Mouse (Mus musculus): ENCODE results near the gene Mmgt2. TPM values are rescaled to one million over a fixed set of nuclear protein-coding genes. Genes with fewer than 3 reads are reported as not detected.

Mmgt2 gene
- polyA plus RNA-seq, 1 experiment from 2014 or later: 27.4 TPM

GRCm38 (mm10) chr11:62635406-62635805 lies 13.1 kb upstream of the Mmgt2 start:
- WGBS: 80% methylated on average over 3 of the region's 3 CpGs
- Histone ChIP-seq H3K27me3 (ENCODE audit: control insufficient read depth, insufficient read depth, low read length) (no peaks in the 10 kb centered on the region), H3K9ac (replicated peaks; ENCODE audit: low read depth, low read length) (no peak overlapping the region), H3K9me3 (ENCODE audit: control insufficient read depth, low read length) (no peaks in the 10 kb centered on the region), H3K4me3 (ENCODE audit: low read depth, low read length) (no peak overlapping the region), H3K4me1 (ENCODE audit: control insufficient read depth, insufficient read depth, low read length) (peaks cover 3% of the 10 kb centered on the region), H3K36me3 (ENCODE audit: control insufficient read depth, insufficient read depth, low read length) (no peaks in the 10 kb centered on the region), H3K27ac (ENCODE audit: low read depth, low read length) (no peak overlapping the region), H3K4me2 (ENCODE audit: low read depth, low read length) (no peak overlapping the region)
- ATAC-seq (ENCODE audit: low read depth): no peak

GRCm38 (mm10) chr11:62636105-62636839 lies 12.2 kb upstream of the Mmgt2 start:
- no peaks in the 10 kb centered on the region for H3K9me3 ChIP-seq (ENCODE audit: control insufficient read depth, low read length)
- WGBS: 62% methylated on average over 11 of the region's 11 CpGs
- no peaks in the 10 kb centered on the region for H3K27me3 ChIP-seq (ENCODE audit: control insufficient read depth, insufficient read depth, low read length)
- no peak for ATAC-seq (ENCODE audit: low read depth)
- H3K36me3 ChIP-seq (ENCODE audit: control insufficient read depth, insufficient read depth, low read length): no peaks in the 10 kb centered on the region
- no peak overlapping the region for H3K27ac ChIP-seq (ENCODE audit: low read depth, low read length)
- no peak overlapping the region for H3K4me2 ChIP-seq (ENCODE audit: low read depth, low read length)
- no peak overlapping the region for H3K9ac ChIP-seq (replicated peaks; ENCODE audit: low read depth, low read length)
- no peak overlapping the region for H3K4me3 ChIP-seq (ENCODE audit: low read depth, low read length)
- H3K4me1 ChIP-seq (ENCODE audit: control insufficient read depth, insufficient read depth, low read length): no peaks in the 10 kb centered on the region; the same call in 1 of the 2 replicates

- H3K9me3 ChIP-seq (ENCODE audit: control insufficient read depth, low read length): no peaks in the 10 kb centered on the region
- no peak overlapping the region for H3K9ac ChIP-seq (replicated peaks; ENCODE audit: low read depth, low read length)
- 88% methylated on average over 3 of the region's 3 CpGs for WGBS
- H3K27ac ChIP-seq (ENCODE audit: low read depth, low read length): no peak overlapping the region
- H3K27me3 ChIP-seq (ENCODE audit: control insufficient read depth, insufficient read depth, low read length): no peaks in the 10 kb centered on the region
- no peak for ATAC-seq (ENCODE audit: low read depth)
- no peak overlapping the region for H3K4me3 ChIP-seq (ENCODE audit: low read depth, low read length)
- no peaks in the 10 kb centered on the region for H3K36me3 ChIP-seq (ENCODE audit: control insufficient read depth, insufficient read depth, low read length)
- H3K4me1 ChIP-seq (ENCODE audit: control insufficient read depth, insufficient read depth, low read length): no peaks in the 10 kb centered on the region
- no peak overlapping the region for H3K4me2 ChIP-seq (ENCODE audit: low read depth, low read length)
Observed at GRCm38 (mm10) chr11:62636840-62637221, 11.6 kb upstream of the Mmgt2 start.

- 85% methylated on average over 5 of the region's 5 CpGs for WGBS
- no peaks in the 10 kb centered on the region for H3K27me3 ChIP-seq (ENCODE audit: control insufficient read depth, insufficient read depth, low read length)
- H3K4me2 ChIP-seq (ENCODE audit: low read depth, low read length): no peak overlapping the region
- H3K4me3 ChIP-seq (ENCODE audit: low read depth, low read length): no peak overlapping the region
- no peak overlapping the region for H3K27ac ChIP-seq (ENCODE audit: low read depth, low read length)
- no peaks in the 10 kb centered on the region for H3K9me3 ChIP-seq (ENCODE audit: control insufficient read depth, low read length)
- H3K4me1 ChIP-seq (ENCODE audit: control insufficient read depth, insufficient read depth, low read length): no peaks in the 10 kb centered on the region
- no peaks in the 10 kb centered on the region for H3K36me3 ChIP-seq (ENCODE audit: control insufficient read depth, insufficient read depth, low read length)
- no peak overlapping the region for H3K9ac ChIP-seq (replicated peaks; ENCODE audit: low read depth, low read length)
- no peak for ATAC-seq (ENCODE audit: low read depth)
Observed at GRCm38 (mm10) chr11:62637401-62637800, 11.1 kb upstream of the Mmgt2 start.

GRCm38 (mm10) chr11:62637806-62638205 lies 10.7 kb upstream of the Mmgt2 start:
- H3K4me1 ChIP-seq (ENCODE audit: control insufficient read depth, insufficient read depth, low read length): no peaks in the 10 kb centered on the region
- no peak overlapping the region for H3K9ac ChIP-seq (replicated peaks; ENCODE audit: low read depth, low read length)
- no peak for ATAC-seq (ENCODE audit: low read depth)
- 87% methylated on average over 6 of the region's 6 CpGs for WGBS
- H3K4me2 ChIP-seq (ENCODE audit: low read depth, low read length): no peak overlapping the region
- H3K9me3 ChIP-seq (ENCODE audit: control insufficient read depth, low read length): no peaks in the 10 kb centered on the region
- no peaks in the 10 kb centered on the region for H3K36me3 ChIP-seq (ENCODE audit: control insufficient read depth, insufficient read depth, low read length)
- H3K27me3 ChIP-seq (ENCODE audit: control insufficient read depth, insufficient read depth, low read length): no peaks in the 10 kb centered on the region
- no peak overlapping the region for H3K27ac ChIP-seq (ENCODE audit: low read depth, low read length)
- H3K4me3 ChIP-seq (ENCODE audit: low read depth, low read length): no peak overlapping the region

GRCm38 (mm10) chr11:62638402-62638801 lies 10.1 kb upstream of the Mmgt2 start:
- ATAC-seq (ENCODE audit: low read depth): no peak
- no peaks in the 10 kb centered on the region for H3K36me3 ChIP-seq (ENCODE audit: control insufficient read depth, insufficient read depth, low read length)
- no peak overlapping the region for H3K4me2 ChIP-seq (ENCODE audit: low read depth, low read length)
- WGBS: 92% methylated on average over 4 of the region's 4 CpGs
- H3K27ac ChIP-seq (ENCODE audit: low read depth, low read length): no peak overlapping the region
- no peaks in the 10 kb centered on the region for H3K27me3 ChIP-seq (ENCODE audit: control insufficient read depth, insufficient read depth, low read length)
- H3K9ac ChIP-seq (replicated peaks; ENCODE audit: low read depth, low read length): no peak overlapping the region
- H3K9me3 ChIP-seq (ENCODE audit: control insufficient read depth, low read length): no peaks in the 10 kb centered on the region
- H3K4me1 ChIP-seq (ENCODE audit: control insufficient read depth, insufficient read depth, low read length): peaks cover 3% of the 10 kb centered on the region; the same call in 1 of the 2 replicates
- H3K4me3 ChIP-seq (ENCODE audit: low read depth, low read length): no peak overlapping the region

DNA sequence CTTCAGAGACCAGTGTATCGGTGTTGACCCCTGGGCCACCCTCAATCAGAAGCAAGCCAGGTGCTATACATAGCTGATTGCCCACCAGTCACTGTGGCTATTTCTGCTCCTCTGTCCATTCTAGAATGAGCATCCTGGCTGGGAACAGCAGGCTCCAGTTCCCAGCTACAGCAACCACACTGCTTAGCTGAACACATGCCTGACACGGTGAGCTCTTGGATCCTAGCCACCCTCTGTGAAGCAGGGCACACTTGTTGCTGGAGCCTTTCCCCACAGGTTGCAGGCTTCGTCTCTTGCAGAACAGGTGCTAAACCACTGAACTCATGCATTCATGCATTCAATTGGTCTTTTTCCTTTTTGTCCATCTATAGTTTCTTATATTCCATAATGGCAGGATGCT lies 8.1 kb upstream of the Mmgt2 start:
- Histone ChIP-seq H3K27me3 (ENCODE audit: control insufficient read depth, insufficient read depth, low read length) (no peaks in the 10 kb centered on the region), H3K27ac (ENCODE audit: low read depth, low read length) (no peak overlapping the region), H3K4me2 (ENCODE audit: low read depth, low read length) (no peak overlapping the region), H3K4me3 (ENCODE audit: low read depth, low read length) (no peak overlapping the region), H3K9me3 (ENCODE audit: control insufficient read depth, low read length) (no peaks in the 10 kb centered on the region), H3K9ac (replicated peaks; ENCODE audit: low read depth, low read length) (no peak overlapping the region), H3K4me1 (ENCODE audit: control insufficient read depth, insufficient read depth, low read length) (peaks cover 8% of the 10 kb centered on the region; the same call in 1 of the 2 replicates), H3K36me3 (ENCODE audit: control insufficient read depth, insufficient read depth, low read length) (no peaks in the 10 kb centered on the region)
- ATAC-seq (ENCODE audit: low read depth): no peak
- WGBS: 75% methylated on average over 3 of the region's 3 CpGs

DNA sequence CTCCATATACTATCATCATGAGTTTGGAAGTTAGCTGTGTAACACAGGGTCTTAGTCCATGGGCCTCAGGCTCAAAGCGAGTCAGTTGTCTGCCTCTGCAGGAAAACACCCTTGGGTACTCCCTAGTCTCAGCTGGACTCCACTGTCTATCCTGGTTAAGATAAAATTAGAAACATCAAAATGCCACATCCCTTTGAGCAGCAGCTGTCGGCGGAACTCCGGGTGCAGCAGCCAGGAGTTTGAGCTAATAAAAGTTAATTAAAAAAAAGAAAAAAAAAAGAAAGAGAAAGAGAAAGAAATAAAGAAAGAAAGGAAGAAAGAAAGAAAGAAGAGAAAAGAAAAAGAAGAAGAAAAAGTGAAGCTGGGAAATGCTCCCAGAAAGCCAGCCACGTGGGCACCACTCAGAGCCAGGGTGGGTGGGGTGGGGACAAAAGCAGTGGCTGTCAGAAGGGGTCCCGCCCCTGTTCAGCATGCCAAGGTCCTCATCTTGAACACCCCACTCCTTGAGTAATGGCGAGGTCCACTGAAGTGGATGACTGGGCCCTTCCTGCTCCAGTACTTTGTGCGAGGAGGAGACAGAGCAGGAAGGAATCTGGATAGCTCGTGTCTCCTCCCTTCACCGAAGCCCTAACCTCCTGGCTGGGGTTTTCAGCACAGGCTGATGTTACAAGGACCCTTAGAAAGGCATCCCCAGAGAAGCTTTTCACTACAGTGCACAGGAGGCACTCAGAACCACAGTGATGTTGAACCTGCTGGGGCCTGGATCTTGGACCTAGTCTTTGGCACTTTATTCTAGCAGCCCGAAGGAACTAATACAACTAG lies 6.2 kb upstream of the Mmgt2 start:
- Histone ChIP-seq H3K4me3 (ENCODE audit: low read depth, low read length) (no peak overlapping the region), H3K4me1 (ENCODE audit: control insufficient read depth, insufficient read depth, low read length) (peaks cover 25% of the 10 kb centered on the region), H3K9ac (replicated peaks; ENCODE audit: low read depth, low read length) (no peak overlapping the region), H3K27me3 (ENCODE audit: control insufficient read depth, insufficient read depth, low read length) (no peaks in the 10 kb centered on the region), H3K27ac (ENCODE audit: low read depth, low read length) (no peak overlapping the region), H3K36me3 (ENCODE audit: control insufficient read depth, insufficient read depth, low read length) (no peaks in the 10 kb centered on the region), H3K9me3 (ENCODE audit: control insufficient read depth, low read length) (no peaks in the 10 kb centered on the region), H3K4me2 (ENCODE audit: low read depth, low read length) (no peak overlapping the region)
- 49% methylated on average over 11 of the region's 11 CpGs for WGBS
- no peak for ATAC-seq (ENCODE audit: low read depth)

DNA sequence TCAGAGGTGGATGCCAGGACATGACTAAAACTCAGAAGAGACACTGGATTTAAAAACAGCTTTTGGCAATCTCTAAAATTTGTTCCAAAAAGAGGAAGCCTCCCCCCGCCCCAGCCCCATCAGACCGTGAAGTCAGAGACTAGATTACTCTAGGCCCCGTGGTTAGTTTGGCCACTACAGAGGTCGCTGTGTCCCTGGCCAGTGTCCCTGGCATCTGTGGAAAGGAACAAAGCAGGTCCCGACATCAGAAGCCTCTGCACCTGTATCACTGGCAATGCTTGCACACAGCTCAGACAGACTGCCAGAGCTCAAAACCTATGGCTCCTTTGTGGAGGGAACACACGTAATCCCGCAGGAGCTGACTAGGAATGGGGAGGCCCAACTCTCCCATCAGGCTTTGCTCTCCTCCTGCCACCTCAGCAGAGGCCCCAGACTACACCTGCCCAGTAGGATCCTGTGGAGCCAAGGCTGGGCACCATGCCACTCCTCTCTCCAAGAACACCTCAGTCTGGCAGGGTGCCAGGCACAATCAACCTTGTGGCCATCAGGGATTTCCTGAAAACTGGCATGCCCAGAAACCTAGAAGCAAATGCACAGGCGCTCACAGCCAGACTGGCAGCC lies 5.3 kb upstream of the Mmgt2 start:
- Histone ChIP-seq H3K4me3 (ENCODE audit: low read depth, low read length) (no peak overlapping the region), H3K4me1 (ENCODE audit: control insufficient read depth, insufficient read depth, low read length) (peaks cover 33% of the 10 kb centered on the region), H3K9ac (replicated peaks; ENCODE audit: low read depth, low read length) (no peak overlapping the region), H3K9me3 (ENCODE audit: control insufficient read depth, low read length) (no peaks in the 10 kb centered on the region), H3K36me3 (ENCODE audit: control insufficient read depth, insufficient read depth, low read length) (no peaks in the 10 kb centered on the region), H3K27ac (ENCODE audit: low read depth, low read length) (peak overlapping the region; percentile 44; the same call in 1 of the 2 replicates), H3K4me2 (ENCODE audit: low read depth, low read length) (no peak overlapping the region), H3K27me3 (ENCODE audit: control insufficient read depth, insufficient read depth, low read length) (no peaks in the 10 kb centered on the region)
- WGBS: 77% methylated on average over 8 of the region's 8 CpGs
- ATAC-seq (ENCODE audit: low read depth): no peak
